Mouse (Mus musculus) cerebellum, adult 2 months (tissue): Measurements from ENCODE around the gene Rimklb. TPM values are rescaled to one million over a fixed set of nuclear protein-coding genes. Genes with fewer than 3 reads are reported as not detected.

Source experiments
- DNase-seq, 2 experiments: peaks; one replicate each; pipeline ENCODE4 v3.0.0; 2021
- H3K27ac ChIP-seq: fragments of 200-500 bp; 2 replicates; pipeline ENCODE4 v1.5.1; 2012; ENCODE audit warnings: low read length, control low read depth, inconsistent platforms; ENCODE audit not compliant: insufficient read depth
- H3K27me3 ChIP-seq: fragments of 200-500 bp; 2 replicates; pipeline ENCODE4 v1.6.1; 2012; ENCODE audit warnings: inconsistent platforms, mild to moderate bottlenecking, low read length, moderate library complexity; ENCODE audit not compliant: control insufficient read depth, insufficient read depth
- H3K4me1 ChIP-seq: fragments of 200-500 bp; 2 replicates; pipeline ENCODE4 v1.6.1; 2011; ENCODE audit warnings: low read length; ENCODE audit not compliant: control insufficient read depth, insufficient read depth
- H3K4me3 ChIP-seq: fragments of 200-500 bp; replicated peaks from 2 replicates; pipeline ENCODE3; 2011; ENCODE audit warnings: mild to moderate bottlenecking, low read depth, low read length, control low read depth; ENCODE audit not compliant: insufficient read depth
- CTCF ChIP-seq: fragments of 200-500 bp; IDR thresholded peaks from 2 replicates; pipeline ENCODE4 v1.5.1; 2011; ENCODE audit warnings: low read depth, mild to moderate bottlenecking, control low read depth, low read length, moderate library complexity, borderline replicate concordance; ENCODE audit not compliant: insufficient read depth
- POLR2A ChIP-seq: fragments of 200-500 bp; IDR thresholded peaks from 2 replicates; pipeline ENCODE4 v1.6.1; 2011; ENCODE audit warnings: low read length, control low read depth, borderline replicate concordance; ENCODE audit not compliant: insufficient read depth
- WGBS: fragments of 180-500 bp; shearing (Covaris S2); methylation state at CpG from one replicate; pipeline ENCODE4 v1.1.7; 2018; 5-methylcytosine and 5-hydroxymethylcytosine counted together
- polyA plus RNA-seq: library from polyadenylated mRNA; depleted of rRNA; stranded (reverse); fragments of >200 nt; gene quantifications from 2 replicates; pipeline ENCODE4 v1.2.3, GENCODE M21; 2012; rRNA removed

The Rimklb gene
- polyA plus RNA-seq, 1 experiment = 32.7 TPM

DNA sequence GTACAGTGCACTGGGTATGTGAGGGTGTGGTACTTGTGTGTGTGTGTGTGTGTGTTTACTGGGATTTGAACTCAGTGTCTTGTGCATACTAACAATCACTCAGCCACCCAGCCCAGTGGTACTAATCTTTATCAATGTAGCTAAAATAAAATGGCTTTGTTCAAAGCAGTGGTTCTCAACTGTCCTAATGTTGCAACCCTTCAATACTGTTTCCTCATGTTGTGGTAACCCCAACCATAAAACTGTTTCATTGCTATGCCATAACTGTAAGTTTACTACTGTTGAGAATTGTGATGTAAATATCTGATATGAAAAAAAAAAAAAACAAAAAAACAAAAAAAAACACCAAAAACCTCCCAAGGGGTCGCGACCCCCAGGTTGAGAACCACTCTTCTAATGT, 63.3 kb downstream of the Rimklb start:
- Histone ChIP-seq H3K4me3 (no peak overlapping the region), H3K27me3 (no peaks in the 10 kb centered on the region), H3K4me1 (no peaks in the 10 kb centered on the region), H3K27ac (no peak overlapping the region)
- 95% methylated on average over 2 of the region's 2 CpGs for WGBS
- TF ChIP-seq CTCF = no peak
- TF ChIP-seq POLR2A = no peak
- no peak for DNase-seq

GRCm38 (mm10) chr6:122427456-122427855, 71.1 kb downstream of the Rimklb start:
- TF ChIP-seq POLR2A = no peak
- no peak for TF ChIP-seq CTCF
- 88% methylated on average over 7 of the region's 7 CpGs for whole genome bisulfite sequencing
- no peak for DNase-seq

GRCm38 (mm10) chr6:122417015-122417414, 81.5 kb downstream of the Rimklb start:
- no peak overlapping the region for H3K27ac ChIP-seq
- no peak for DNase-seq
- no peak overlapping the region for H3K4me3 ChIP-seq
- H3K4me1 ChIP-seq = no peaks in the 10 kb centered on the region
- WGBS = 64% methylated on average over 7 of the region's 7 CpGs
- no peaks in the 10 kb centered on the region for H3K27me3 ChIP-seq
- TF ChIP-seq POLR2A (no peak), CTCF (no peak)

More at GRCm38 (mm10) chr6:122427456-122427855, 71.1 kb downstream of the Rimklb start:
- no peak overlapping the region for H3K27ac ChIP-seq
- H3K4me3 ChIP-seq = no peak overlapping the region
- H3K27me3 ChIP-seq = no peaks in the 10 kb centered on the region
- no peaks in the 10 kb centered on the region for H3K4me1 ChIP-seq

GRCm38 (mm10) chr6:122416347-122416746, 82.2 kb downstream of the Rimklb start:
- Histone ChIP-seq H3K27me3 (no peaks in the 10 kb centered on the region), H3K4me1 (no peaks in the 10 kb centered on the region), H3K4me3 (no peak overlapping the region), H3K27ac (no peak overlapping the region)
- TF ChIP-seq POLR2A (no peak), CTCF (no peak)
- no peak for DNase-seq
- WGBS = 17% methylated on average over 4 of the region's 4 CpGs

DNA sequence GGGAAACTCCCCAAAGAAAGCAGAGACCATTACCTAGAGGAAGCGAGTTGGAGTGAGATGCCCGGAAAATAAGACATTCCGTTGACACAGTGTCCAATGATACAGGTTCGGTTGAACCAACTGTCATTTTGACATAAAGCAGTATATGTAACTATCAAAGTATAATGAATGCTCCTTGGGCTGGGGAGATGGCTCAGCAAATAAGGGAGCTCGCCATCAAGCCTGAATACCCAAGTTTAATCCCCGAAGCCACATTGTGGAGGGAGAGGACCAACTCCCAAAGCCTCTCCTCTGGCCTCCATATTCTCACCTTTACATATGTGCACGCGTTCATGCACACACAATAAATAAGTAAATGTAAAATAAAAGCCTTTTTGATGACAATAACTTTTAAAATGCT, 87.3 kb downstream of the Rimklb start:
- Histone ChIP-seq H3K27ac (no peak overlapping the region), H3K4me1 (no peaks in the 10 kb centered on the region), H3K4me3 (no peak overlapping the region), H3K27me3 (no peaks in the 10 kb centered on the region)
- no peak for DNase-seq
- WGBS = 92% methylated on average over 8 of the region's 8 CpGs
- TF ChIP-seq CTCF = no peak
- TF ChIP-seq POLR2A = no peak

DNA sequence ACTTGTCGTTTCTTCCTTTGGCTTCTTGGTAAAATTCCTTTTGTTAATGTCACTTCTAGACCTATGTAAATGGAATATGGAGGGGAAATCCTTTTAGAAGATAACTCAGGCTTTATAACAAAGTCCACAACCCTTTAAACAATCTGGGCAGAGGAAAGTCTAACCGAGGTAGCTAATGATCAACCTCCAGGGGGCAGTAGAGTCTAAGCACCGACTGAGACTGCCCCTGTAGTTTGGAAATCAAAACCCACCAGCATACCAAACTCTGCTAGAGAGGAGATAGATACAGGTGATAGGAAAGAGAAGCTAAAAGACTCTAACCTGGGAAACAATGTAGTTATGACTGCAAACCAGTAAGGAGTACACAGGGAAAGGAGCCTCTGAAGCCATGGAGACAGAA, 96.3 kb downstream of the Rimklb start:
- no peak for TF ChIP-seq POLR2A
- TF ChIP-seq CTCF = peak; percentile 42; the same call in 1 of the 2 replicates
- Histone ChIP-seq H3K27me3 (no peaks in the 10 kb centered on the region), H3K4me1 (no peaks in the 10 kb centered on the region), H3K4me3 (no peak overlapping the region), H3K27ac (no peak overlapping the region)
- 16% methylated on average over 3 of the region's 3 CpGs for WGBS
- no peak for DNase-seq

DNA sequence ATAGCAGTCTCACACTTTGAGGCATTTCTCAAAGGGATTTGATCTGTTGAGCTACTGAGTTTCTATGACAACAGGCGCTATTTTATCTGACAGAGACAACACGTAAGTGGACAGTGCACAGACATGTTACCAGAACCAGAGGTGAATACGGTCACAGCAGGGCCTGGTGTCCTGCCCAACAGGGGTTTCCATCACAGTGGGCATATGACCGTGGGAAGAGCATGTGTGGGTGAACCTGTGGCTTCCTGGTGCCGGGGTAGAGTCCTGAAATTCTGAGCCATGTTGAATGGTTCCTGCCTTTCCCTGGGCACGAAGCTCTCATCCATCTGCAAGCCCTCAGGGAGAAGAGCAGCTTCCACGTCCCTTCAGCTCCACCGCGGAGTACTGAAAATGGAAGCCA, 98.3 kb downstream of the Rimklb start:
- 66% methylated on average over 9 of the region's 9 CpGs for WGBS
- Histone ChIP-seq H3K4me1 (no peaks in the 10 kb centered on the region), H3K27ac (no peak overlapping the region), H3K4me3 (no peak overlapping the region), H3K27me3 (no peaks in the 10 kb centered on the region)
- TF ChIP-seq POLR2A (no peak), CTCF (no peak)
- no peak for DNase-seq

Other genes starting within 250 kb of the Rimklb start
- 0.06 and 0.07 TPM in 2 replicates for gene Klrg1, start 215.9 kb downstream of the Rimklb start, polyA plus RNA-seq
- gene M6pr, start 190.0 kb downstream of the Rimklb start, polyA plus RNA-seq = 90.5 and 94.9 TPM in 2 replicates
- 48.3 and 55.7 TPM in 2 replicates for gene Phc1, start 158.2 kb downstream of the Rimklb start, polyA plus RNA-seq
- 0.59 and 1.6 TPM in 2 replicates for gene Mfap5, start 7.1 kb upstream of the Rimklb start, polyA plus RNA-seq
- gene Aicda, start 55.0 kb upstream of the Rimklb start, polyA plus RNA-seq = not detected in 2 replicates
- gene Apobec1, start 103.7 kb upstream of the Rimklb start, polyA plus RNA-seq = 3.2 and 3.8 TPM in 2 replicates
- gene Gdf3, start 111.3 kb upstream of the Rimklb start, polyA plus RNA-seq = 0.16 and 0.21 TPM in 2 replicates
- not detected in 2 replicates for gene Dppa3, start 127.6 kb upstream of the Rimklb start, polyA plus RNA-seq
- 0.07 and 0.13 TPM in 2 replicates for gene Nanog, start 208.7 kb upstream of the Rimklb start, polyA plus RNA-seq